Mouse (Mus musculus) myocyte (in vitro differentiated cells): ENCODE results near the gene Mtg1.

Experiments
- MYOD1 ChIP-seq, 3 experiments: IDR thresholded peaks; one replicate each; pipeline ENCODE4 v1.6.1; 2011; ENCODE audit warnings: control low read depth in 2 of 3, low read depth in 2 of 3, mild to moderate bottlenecking in 2 of 3, moderate library complexity in 1 of 3; ENCODE audit not compliant: insufficient read length in 2 of 3, control insufficient read depth in 1 of 3
- MYOG ChIP-seq, 3 experiments: IDR thresholded peaks; one replicate each; pipeline ENCODE4 v1.6.1; 2011; ENCODE audit warnings: control low read depth in 2 of 3, low read depth in 2 of 3, mild to moderate bottlenecking in 2 of 3; ENCODE audit not compliant: insufficient read length in 2 of 3, control insufficient read depth in 1 of 3, insufficient read depth in 1 of 3
- TCF12 ChIP-seq: IDR thresholded peaks from one replicate; pipeline ENCODE4 v1.6.1; 2011; ENCODE audit warnings: mild to moderate bottlenecking, control low read depth; ENCODE audit not compliant: poor library complexity, insufficient read depth, severe bottlenecking

- TF ChIP-seq MYOD1 (IDR thresholded peaks at IDR 0.05; ENCODE audit: control insufficient read depth in 1 of 3, insufficient read length in 2 of 3, low read depth in 2 of 3), result no peak
- TF ChIP-seq MYOG (IDR thresholded peaks at IDR 0.05; ENCODE audit: control insufficient read depth in 1 of 3, insufficient read depth in 1 of 3, insufficient read length in 2 of 3, low read depth in 2 of 3), result no peak
- no peak for TF ChIP-seq TCF12
These were observed 27.3 kb downstream of the Mtg1 start, which contains the start of gene Olfr522 for GRCm38 (mm10) chr7:140164664-140165063.
